Mouse (Mus musculus): ENCODE data around the gene Kmt2d. TPM values are rescaled to one million over a fixed set of nuclear protein-coding genes. Genes with fewer than 3 reads are reported as not detected.

Gene Kmt2d
- polyA plus RNA-seq, 1 experiment from 2014 or later: 20.1 TPM

DNA sequence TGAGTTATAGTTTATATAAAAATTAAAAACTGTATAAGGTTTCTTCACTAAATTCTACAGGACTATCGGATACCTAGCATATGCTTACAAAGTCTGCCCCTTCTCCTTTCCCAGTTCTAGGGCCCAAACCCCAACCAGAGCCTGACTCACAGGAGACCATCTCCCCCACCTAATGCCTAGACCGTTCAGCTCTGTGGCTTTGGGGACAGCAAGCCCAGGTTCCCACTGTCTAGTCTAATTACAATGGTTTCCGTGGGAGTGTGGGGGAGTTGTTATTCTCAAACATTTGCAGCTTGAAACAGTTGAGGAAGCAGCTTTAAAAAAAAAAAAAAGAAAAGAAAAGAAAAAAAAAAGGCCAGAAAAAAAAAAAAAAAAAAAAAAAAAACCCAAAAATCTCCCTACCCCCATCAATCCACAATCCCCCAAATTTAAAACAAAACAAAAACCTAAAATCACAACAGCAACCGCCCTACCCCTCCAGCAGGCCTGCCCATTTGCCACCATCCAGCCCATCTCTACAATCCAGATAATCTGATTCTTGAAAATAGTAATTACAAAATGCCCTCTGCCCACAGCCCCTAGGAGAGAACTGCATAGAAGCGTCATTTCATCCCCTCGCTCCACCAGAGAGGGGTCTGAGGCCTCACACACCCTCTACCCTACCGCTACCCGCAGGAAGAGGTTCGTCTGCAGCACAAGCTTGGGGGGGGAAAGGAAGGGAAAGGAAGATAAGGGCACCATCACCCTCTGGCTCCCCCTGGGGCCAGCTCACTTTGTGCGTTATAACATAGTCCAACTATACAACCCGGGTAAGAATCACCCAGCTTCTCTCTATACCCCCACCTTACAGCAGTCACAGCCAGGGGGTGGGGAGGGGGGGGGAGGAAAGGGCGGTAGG is 38.6 kb downstream of the Kmt2d start:
- Histone ChIP-seq H3K36me3 (ENCODE audit: control insufficient read depth, insufficient read depth, low read length) (peaks cover 21% of the 10 kb centered on the region), H3K9me3 (ENCODE audit: control insufficient read depth, low read length) (no peaks in the 10 kb centered on the region), H3K27ac (ENCODE audit: low read depth, low read length) (0 out of 2 replicates have a peak overlapping the region, but pooled peaks have one; percentile 38), H3K4me3 (ENCODE audit: low read depth, low read length) (no peak overlapping the region), H3K4me1 (replicated peaks; ENCODE audit: control insufficient read depth, insufficient read depth, low read length) (peaks cover 1% of the 10 kb centered on the region; the same call in 1 of the 2 replicates), H3K4me2 (ENCODE audit: low read depth, low read length, severe bottlenecking) (no peak overlapping the region; the same call in 1 of the 2 replicates), H3K9ac (ENCODE audit: low read length) (no peak overlapping the region), H3K27me3 (ENCODE audit: control insufficient read depth, insufficient read depth, low read length) (no peaks in the 10 kb centered on the region)
- DNase-seq (ENCODE audit: low spot score) (peak; percentile 52), ATAC-seq (replicated peaks; ENCODE audit: low FRiP score) (no peak)
- WGBS: 69% methylated on average over 12 of the region's 12 CpGs

DNA sequence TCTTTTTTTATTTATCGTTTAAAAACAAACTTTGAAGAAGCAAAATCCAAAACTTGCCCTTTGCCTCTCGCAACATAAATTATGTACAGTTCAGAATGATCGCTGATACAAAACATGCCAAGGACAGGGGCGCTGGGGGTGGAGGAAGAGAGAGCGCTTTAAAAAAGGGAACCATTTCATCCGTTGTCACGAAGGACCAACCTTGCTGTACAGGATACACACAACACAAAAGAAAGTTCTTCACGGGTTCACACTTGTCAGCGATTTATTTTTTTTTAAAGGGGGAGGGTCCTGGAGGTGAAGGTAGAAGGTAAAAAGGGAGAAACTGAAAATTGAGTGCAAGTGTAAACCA is 39.3 kb downstream of the Kmt2d start:
- DNase-seq (ENCODE audit: low spot score): no peak
- no peaks in the 10 kb centered on the region for H3K9me3 ChIP-seq (ENCODE audit: control insufficient read depth, low read length)
- peak overlapping the region; percentile 50 for H3K4me2 ChIP-seq (ENCODE audit: low read depth, low read length, severe bottlenecking)
- H3K27ac ChIP-seq (ENCODE audit: low read depth, low read length): peak overlapping the region; percentile 38; the same call in 1 of the 2 replicates
- H3K4me3 ChIP-seq (ENCODE audit: low read depth, low read length): peak overlapping the region; percentile 72
- H3K27me3 ChIP-seq (ENCODE audit: control insufficient read depth, insufficient read depth, low read length): no peaks in the 10 kb centered on the region
- H3K9ac ChIP-seq (ENCODE audit: low read length): peak overlapping the region; percentile 52
- H3K36me3 ChIP-seq (ENCODE audit: control insufficient read depth, insufficient read depth, low read length): peaks cover 16% of the 10 kb centered on the region
- ATAC-seq (replicated peaks; ENCODE audit: low FRiP score): peak; percentile 37
- H3K4me1 ChIP-seq (replicated peaks; ENCODE audit: control insufficient read depth, insufficient read depth, low read length): peaks cover 1% of the 10 kb centered on the region; the same call in 1 of the 2 replicates
- 19% methylated on average over 9 of the region's 9 CpGs for WGBS

DNA sequence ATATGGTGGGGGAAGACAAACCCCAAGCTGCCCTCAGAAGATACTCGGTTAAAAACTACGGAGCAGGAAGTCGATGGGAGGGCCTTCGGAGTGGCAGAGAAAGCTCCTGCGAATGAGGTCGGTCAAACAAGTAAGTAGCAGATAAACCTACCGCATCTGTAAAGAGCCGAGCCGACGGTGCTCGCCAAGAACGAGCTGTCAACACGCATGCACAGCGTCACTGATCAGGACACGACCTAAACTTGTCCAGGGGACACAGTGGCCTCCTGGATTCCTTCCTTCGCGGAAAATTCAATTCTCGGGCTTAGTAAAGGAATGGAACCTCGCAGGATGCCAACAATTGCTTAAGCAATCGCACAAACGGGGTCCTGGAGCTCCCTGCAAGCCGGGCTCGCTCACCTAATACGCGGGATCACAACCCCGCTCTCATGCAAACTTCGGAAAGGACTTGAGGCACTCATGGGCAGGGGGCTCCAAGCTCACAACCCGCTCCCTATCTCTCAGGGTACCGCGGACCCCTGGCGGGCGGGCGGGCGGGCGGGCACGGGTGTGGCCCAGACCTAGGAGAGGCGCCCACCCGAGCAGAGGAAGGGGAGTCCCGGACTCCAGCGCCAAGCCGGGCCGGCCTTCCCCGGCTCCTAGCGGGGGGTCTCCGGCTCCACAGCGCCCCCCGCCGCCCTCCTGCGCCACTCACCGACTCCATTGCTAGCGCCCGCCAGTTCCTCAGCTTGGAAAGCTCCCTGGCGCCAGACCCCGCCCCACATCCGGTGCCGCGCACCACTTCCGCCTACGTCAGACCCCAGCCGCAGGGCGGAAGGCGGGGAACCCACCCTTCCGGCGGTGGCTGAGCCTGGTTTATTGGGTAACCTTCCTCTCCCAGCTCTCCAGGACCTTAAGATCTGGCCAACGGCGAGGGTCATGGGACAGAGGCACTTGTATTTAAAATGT is 40.0 kb downstream of the Kmt2d start, which contains the start of gene Prkag1:
Gene Prkag1, minus strand, starts transcription at position 786 of the 948 bp plus-strand sequence.
- no peaks in the 10 kb centered on the region for H3K27me3 ChIP-seq (ENCODE audit: control insufficient read depth, insufficient read depth, low read length)
- WGBS: under 1% methylated on average over 62 of the region's 66 CpGs
- peak within 1 kb of the TSS; percentile 72 for H3K4me3 ChIP-seq (ENCODE audit: low read depth, low read length)
- peaks cover 15% of the 10 kb centered on the region for H3K36me3 ChIP-seq (ENCODE audit: control insufficient read depth, insufficient read depth, low read length)
- H3K27ac ChIP-seq (ENCODE audit: low read depth, low read length): peak within 1 kb of the TSS; percentile 43
- peak within 1 kb of the TSS; percentile 70 for H3K9ac ChIP-seq (ENCODE audit: low read length)
- ATAC-seq (replicated peaks; ENCODE audit: low FRiP score): peak; percentile 98
- peak; percentile 98 for DNase-seq (ENCODE audit: low spot score)
- H3K9me3 ChIP-seq (ENCODE audit: control insufficient read depth, low read length): no peaks in the 10 kb centered on the region
- peaks cover 1% of the 10 kb centered on the region; the same call in 1 of the 2 replicates for H3K4me1 ChIP-seq (replicated peaks; ENCODE audit: control insufficient read depth, insufficient read depth, low read length)
- peak within 1 kb of the TSS; percentile 50 for H3K4me2 ChIP-seq (ENCODE audit: low read depth, low read length, severe bottlenecking)

DNA sequence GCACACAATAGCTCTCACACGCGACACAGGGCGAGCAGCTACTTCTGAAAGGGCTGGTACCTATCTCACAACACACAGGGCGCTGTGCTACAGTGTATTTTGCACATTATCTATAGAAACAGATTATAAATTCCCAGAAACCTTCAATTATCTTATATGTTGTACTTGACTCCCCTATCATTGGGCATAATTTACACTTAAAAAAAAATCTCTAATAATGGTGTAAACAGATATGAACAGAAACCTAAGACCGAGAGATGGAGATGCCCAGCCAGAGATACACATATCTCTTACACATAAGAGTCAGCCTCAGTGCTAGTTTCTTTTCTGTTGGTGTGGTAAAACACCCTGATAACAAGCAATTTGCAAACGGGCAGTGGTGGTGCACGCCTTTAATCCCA is 43.4 kb downstream of the Kmt2d start:
- Histone ChIP-seq H3K9me3 (ENCODE audit: control insufficient read depth, low read length) (no peaks in the 10 kb centered on the region), H3K9ac (ENCODE audit: low read length) (no peak overlapping the region), H3K4me3 (ENCODE audit: low read depth, low read length) (no peak overlapping the region), H3K4me2 (ENCODE audit: low read depth, low read length, severe bottlenecking) (no peak overlapping the region), H3K4me1 (replicated peaks; ENCODE audit: control insufficient read depth, insufficient read depth, low read length) (peaks cover 1% of the 10 kb centered on the region; the same call in 1 of the 2 replicates), H3K27ac (ENCODE audit: low read depth, low read length) (no peak overlapping the region), H3K36me3 (ENCODE audit: control insufficient read depth, insufficient read depth, low read length) (no peaks in the 10 kb centered on the region), H3K27me3 (ENCODE audit: control insufficient read depth, insufficient read depth, low read length) (no peaks in the 10 kb centered on the region)
- DNase-seq (ENCODE audit: low spot score) (no peak), ATAC-seq (replicated peaks; ENCODE audit: low FRiP score) (no peak)
- WGBS: 91% methylated on average over 7 of the region's 7 CpGs

DNA sequence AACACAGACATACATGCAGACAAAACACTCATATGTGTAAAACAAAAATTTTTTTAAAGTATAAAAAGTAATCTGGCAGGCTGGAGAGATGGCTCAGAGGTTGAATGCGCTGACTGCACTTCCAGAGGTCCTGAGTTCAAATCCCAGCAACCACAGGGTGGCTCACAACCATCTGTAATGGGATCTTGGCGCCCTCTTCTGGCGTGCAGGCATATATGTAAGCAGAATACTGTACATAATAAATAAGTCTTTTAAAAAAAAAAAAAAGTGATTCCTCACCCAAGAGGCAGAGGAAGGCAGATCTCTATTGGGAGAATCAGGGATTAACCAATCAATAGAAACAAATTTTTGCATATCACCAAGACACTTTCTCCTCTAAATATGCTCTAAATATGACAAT is 47.6 kb downstream of the Kmt2d start:
- Histone ChIP-seq H3K4me3 (ENCODE audit: low read depth, low read length) (no peak overlapping the region), H3K27ac (ENCODE audit: low read depth, low read length) (no peak overlapping the region), H3K27me3 (ENCODE audit: control insufficient read depth, insufficient read depth, low read length) (no peaks in the 10 kb centered on the region), H3K4me2 (ENCODE audit: low read depth, low read length, severe bottlenecking) (no peak overlapping the region), H3K36me3 (ENCODE audit: control insufficient read depth, insufficient read depth, low read length) (no peaks in the 10 kb centered on the region), H3K9me3 (ENCODE audit: control insufficient read depth, low read length) (no peaks in the 10 kb centered on the region), H3K9ac (ENCODE audit: low read length) (no peak overlapping the region), H3K4me1 (replicated peaks; ENCODE audit: control insufficient read depth, insufficient read depth, low read length) (no peaks in the 10 kb centered on the region)
- WGBS: 66% methylated on average over 3 of the region's 3 CpGs
- ATAC-seq (replicated peaks; ENCODE audit: low FRiP score) (no peak), DNase-seq (ENCODE audit: low spot score) (no peak)

DNA sequence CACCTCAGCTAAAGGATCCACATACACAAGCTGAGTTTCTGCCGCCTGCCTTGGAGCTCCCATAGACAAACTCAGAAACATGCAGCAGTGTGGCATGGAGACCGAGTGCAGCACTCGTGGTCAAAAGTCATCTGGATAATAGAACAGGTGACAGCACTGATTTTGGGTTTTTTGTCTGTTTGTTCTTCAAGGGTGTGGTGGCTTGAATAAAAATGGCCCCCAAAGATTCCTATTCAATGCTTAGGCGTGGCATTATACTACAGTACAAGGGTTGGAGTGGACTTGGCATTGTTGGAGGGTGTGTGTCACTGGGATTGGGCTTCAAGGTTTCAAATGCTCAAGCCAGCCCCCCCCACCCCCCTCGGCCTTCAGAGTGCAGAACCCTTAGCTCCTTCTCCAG is 48.9 kb downstream of the Kmt2d start:
- Histone ChIP-seq H3K36me3 (ENCODE audit: control insufficient read depth, insufficient read depth, low read length) (no peaks in the 10 kb centered on the region), H3K4me1 (replicated peaks; ENCODE audit: control insufficient read depth, insufficient read depth, low read length) (no peaks in the 10 kb centered on the region), H3K4me3 (ENCODE audit: low read depth, low read length) (no peak overlapping the region), H3K4me2 (ENCODE audit: low read depth, low read length, severe bottlenecking) (no peak overlapping the region), H3K9ac (ENCODE audit: low read length) (no peak overlapping the region), H3K9me3 (ENCODE audit: control insufficient read depth, low read length) (no peaks in the 10 kb centered on the region), H3K27ac (ENCODE audit: low read depth, low read length) (no peak overlapping the region), H3K27me3 (ENCODE audit: control insufficient read depth, insufficient read depth, low read length) (no peaks in the 10 kb centered on the region)
- DNase-seq (ENCODE audit: low spot score): no peak
- WGBS: 93% methylated on average over 5 of the region's 5 CpGs
- ATAC-seq (replicated peaks; ENCODE audit: low FRiP score): no peak

DNA sequence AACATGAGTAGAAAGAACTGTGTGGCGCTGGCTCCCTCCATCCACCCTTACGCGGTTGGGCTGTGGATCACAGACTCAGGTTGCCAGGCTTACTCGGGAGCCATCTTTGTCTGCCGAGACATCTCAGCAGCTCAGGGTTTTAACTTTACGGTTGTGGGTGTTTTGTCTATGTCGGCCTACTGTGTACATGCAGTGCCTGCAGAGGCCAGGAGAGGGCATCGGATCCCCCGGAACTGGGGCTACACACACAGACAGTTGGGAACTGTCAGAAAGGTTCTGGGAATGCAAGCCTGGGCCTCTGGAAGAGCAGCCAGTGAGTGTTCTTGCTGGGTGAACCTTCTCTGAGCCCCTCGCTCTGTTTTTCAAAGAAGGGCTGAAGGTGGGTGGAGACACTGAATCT is 49.6 kb downstream of the Kmt2d start:
- Histone ChIP-seq H3K9me3 (ENCODE audit: control insufficient read depth, low read length) (no peaks in the 10 kb centered on the region), H3K9ac (ENCODE audit: low read length) (no peak overlapping the region), H3K27ac (ENCODE audit: low read depth, low read length) (no peak overlapping the region), H3K4me2 (ENCODE audit: low read depth, low read length, severe bottlenecking) (no peak overlapping the region), H3K27me3 (ENCODE audit: control insufficient read depth, insufficient read depth, low read length) (no peaks in the 10 kb centered on the region), H3K4me1 (replicated peaks; ENCODE audit: control insufficient read depth, insufficient read depth, low read length) (no peaks in the 10 kb centered on the region), H3K36me3 (ENCODE audit: control insufficient read depth, insufficient read depth, low read length) (peaks cover under 1% of the 10 kb centered on the region; the same call in 1 of the 2 replicates), H3K4me3 (ENCODE audit: low read depth, low read length) (no peak overlapping the region)
- ATAC-seq (replicated peaks; ENCODE audit: low FRiP score) (no peak), DNase-seq (ENCODE audit: low spot score) (peak; percentile 57)
- WGBS: 26% methylated on average over 10 of the region's 10 CpGs

DNA sequence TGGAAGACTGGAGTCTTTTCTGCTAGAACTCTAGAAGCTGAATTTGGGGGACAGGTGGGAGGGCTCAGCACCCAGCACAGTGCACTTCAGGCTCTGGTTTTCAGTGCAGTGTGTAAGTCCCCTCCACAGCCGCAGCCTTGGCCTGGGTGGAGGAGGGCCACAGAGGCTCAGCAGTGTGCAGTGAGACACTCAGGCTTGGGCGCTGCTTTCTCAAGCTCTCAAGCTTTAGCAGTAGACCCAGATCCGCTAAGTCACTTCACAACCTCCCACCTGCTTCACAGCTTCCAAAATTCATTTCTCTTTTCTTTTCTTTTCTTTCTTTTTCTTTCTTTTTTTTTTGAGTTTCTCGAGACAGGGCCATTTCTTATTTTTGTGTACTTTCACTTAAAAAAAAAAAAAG is 50.1 kb downstream of the Kmt2d start:
- 87% methylated on average over 4 of the region's 4 CpGs for WGBS
- peaks cover 2% of the 10 kb centered on the region; the same call in 1 of the 2 replicates for H3K36me3 ChIP-seq (ENCODE audit: control insufficient read depth, insufficient read depth, low read length)
- no peak overlapping the region for H3K4me2 ChIP-seq (ENCODE audit: low read depth, low read length, severe bottlenecking)
- H3K27me3 ChIP-seq (ENCODE audit: control insufficient read depth, insufficient read depth, low read length): no peaks in the 10 kb centered on the region
- H3K9me3 ChIP-seq (ENCODE audit: control insufficient read depth, low read length): no peaks in the 10 kb centered on the region
- no peaks in the 10 kb centered on the region for H3K4me1 ChIP-seq (replicated peaks; ENCODE audit: control insufficient read depth, insufficient read depth, low read length)
- no peak overlapping the region for H3K27ac ChIP-seq (ENCODE audit: low read depth, low read length)
- DNase-seq (ENCODE audit: low spot score) (no peak), ATAC-seq (replicated peaks; ENCODE audit: low FRiP score) (no peak)
- H3K9ac ChIP-seq (ENCODE audit: low read length): no peak overlapping the region
- H3K4me3 ChIP-seq (ENCODE audit: low read depth, low read length): no peak overlapping the region
